Mouse (Mus musculus) embryonic facial prominence, embryonic 13.5 days (tissue): ENCODE measurements around the gene Arhgef28. TPM values are rescaled to one million over a fixed set of nuclear protein-coding genes. Genes with fewer than 3 reads are reported as not detected.

Experiments used
- ATAC-seq: fragments of 200-750 bp; cut with Nextera tagmentation; 2 replicates; pipeline ENCODE4 v1.8.0; 2017; ENCODE audit warnings: low read depth; ENCODE audit not compliant: insufficient number of reproducible peaks, insufficient read depth, low FRiP score, low TSS enrichment
- H3K27ac ChIP-seq: fragments of 300-500 bp; sonication (generic); 2 replicates; pipeline ENCODE4 v1.5.1; 2015; ENCODE audit warnings: moderate library complexity, mild to moderate bottlenecking, inconsistent platforms
- H3K27me3 ChIP-seq: fragments of 300-500 bp; sonication (generic); 2 replicates; pipeline ENCODE4 v1.6.1; 2015; ENCODE audit warnings: mild to moderate bottlenecking, inconsistent platforms
- H3K36me3 ChIP-seq: fragments of 300-500 bp; sonication (generic); 2 replicates; pipeline ENCODE4 v1.6.1; 2015; ENCODE audit warnings: mild to moderate bottlenecking, inconsistent platforms
- H3K4me1 ChIP-seq: fragments of 300-500 bp; sonication (generic); 2 replicates; pipeline ENCODE4 v1.6.1; 2015; ENCODE audit warnings: inconsistent platforms
- H3K4me2 ChIP-seq: fragments of 300-500 bp; sonication (generic); 2 replicates; pipeline ENCODE4 v1.6.1; 2015; ENCODE audit warnings: moderate library complexity, mild to moderate bottlenecking, inconsistent platforms
- H3K4me3 ChIP-seq: fragments of 300-500 bp; sonication (generic); 2 replicates; pipeline ENCODE4 v1.5.1; 2015; ENCODE audit warnings: mild to moderate bottlenecking, inconsistent platforms
- H3K9ac ChIP-seq: fragments of 300-500 bp; sonication (generic); 2 replicates; pipeline ENCODE4 v1.6.1; 2015; ENCODE audit warnings: mild to moderate bottlenecking, inconsistent platforms
- H3K9me3 ChIP-seq: fragments of 300-500 bp; sonication (generic); 2 replicates; pipeline ENCODE4 v1.6.1; 2016; ENCODE audit warnings: inconsistent platforms
- WGBS: fragments of 180-500 bp; shearing (Covaris S2); methylation state at CpG from one replicate; pipeline ENCODE4 v1.1.7; 2015; ENCODE audit warnings: mixed read lengths; 5-methylcytosine and 5-hydroxymethylcytosine counted together
- polyA plus RNA-seq: library from polyadenylated mRNA; unstranded; fragments of >200 nt; fragmentation: Nextera tagmentation; extraction: Ambion mirVana; gene quantifications from 2 replicates; pipeline ENCODE4 v1.2.1, GENCODE M21; 2015

The Arhgef28 gene
- polyA plus RNA-seq, 1 experiment from 2014 or later = 12.9 TPM

- no peak overlapping the region for H3K4me3 ChIP-seq
- no peaks in the 10 kb centered on the region for H3K36me3 ChIP-seq
- WGBS = 95% methylated on average over 10 of the region's 10 CpGs
- no peak overlapping the region for H3K4me2 ChIP-seq
- 0 out of 2 replicates have a peak, but pooled peaks cover 4% of the 10 kb centered on the region for H3K4me1 ChIP-seq
- H3K9me3 ChIP-seq = no peaks in the 10 kb centered on the region
- no peak for ATAC-seq
- no peak overlapping the region for H3K9ac ChIP-seq
- H3K27me3 ChIP-seq = no peaks in the 10 kb centered on the region
- H3K27ac ChIP-seq = no peak overlapping the region
Measured at GRCm38 (mm10) chr13:98008588-98008987, 197.7 kb downstream of the Arhgef28 start.

GRCm38 (mm10) chr13:98005611-98006218 is 200.5 kb downstream of the Arhgef28 start:
- no peak overlapping the region for H3K4me2 ChIP-seq
- 80% methylated on average over 5 of the region's 5 CpGs for WGBS
- H3K9ac ChIP-seq = no peak overlapping the region
- no peaks in the 10 kb centered on the region for H3K9me3 ChIP-seq
- H3K27ac ChIP-seq = no peak overlapping the region
- peaks cover 9% of the 10 kb centered on the region for H3K4me1 ChIP-seq
- H3K36me3 ChIP-seq = no peaks in the 10 kb centered on the region
- H3K4me3 ChIP-seq = no peak overlapping the region
- no peak for ATAC-seq
- no peaks in the 10 kb centered on the region for H3K27me3 ChIP-seq

- H3K9ac ChIP-seq = no peak overlapping the region
- no peak overlapping the region for H3K4me3 ChIP-seq
- H3K4me2 ChIP-seq = no peak overlapping the region
- ATAC-seq = no peak
- WGBS = 79% methylated on average over 2 of the region's 2 CpGs
- H3K27ac ChIP-seq = no peak overlapping the region
- H3K36me3 ChIP-seq = no peaks in the 10 kb centered on the region
- no peaks in the 10 kb centered on the region for H3K27me3 ChIP-seq
- no peaks in the 10 kb centered on the region for H3K9me3 ChIP-seq
- peaks cover 9% of the 10 kb centered on the region for H3K4me1 ChIP-seq
Measured at GRCm38 (mm10) chr13:98004647-98005414, 201.4 kb downstream of the Arhgef28 start.

GRCm38 (mm10) chr13:98003690-98004089 is 202.5 kb downstream of the Arhgef28 start:
- Histone ChIP-seq H3K4me3 (no peak overlapping the region), H3K4me1 (peaks cover 9% of the 10 kb centered on the region), H3K4me2 (no peak overlapping the region), H3K27ac (no peak overlapping the region), H3K9ac (no peak overlapping the region), H3K27me3 (no peaks in the 10 kb centered on the region), H3K36me3 (no peaks in the 10 kb centered on the region), H3K9me3 (no peaks in the 10 kb centered on the region)
- no peak for ATAC-seq
- 49% methylated on average over 7 of the region's 7 CpGs for WGBS

- 84% methylated on average over 5 of the region's 5 CpGs for WGBS
- no peak overlapping the region for H3K27ac ChIP-seq
Measured at GRCm38 (mm10) chr13:98002598-98002997, 203.6 kb downstream of the Arhgef28 start.

GRCm38 (mm10) chr13:98002121-98002520 is 204.1 kb downstream of the Arhgef28 start:
- H3K36me3 ChIP-seq = no peaks in the 10 kb centered on the region
- 34% methylated on average over 2 of the region's 2 CpGs for WGBS
- H3K4me1 ChIP-seq = peaks cover 9% of the 10 kb centered on the region
- no peaks in the 10 kb centered on the region for H3K27me3 ChIP-seq
- H3K4me3 ChIP-seq = no peak overlapping the region
- ATAC-seq = no peak
- peak overlapping the region; percentile 39; the same call in 1 of the 2 replicates for H3K27ac ChIP-seq
- H3K9me3 ChIP-seq = no peaks in the 10 kb centered on the region
- H3K4me2 ChIP-seq = no peak overlapping the region
- H3K9ac ChIP-seq = no peak overlapping the region

More at GRCm38 (mm10) chr13:98002598-98002997, 203.6 kb downstream of the Arhgef28 start:
- no peaks in the 10 kb centered on the region for H3K36me3 ChIP-seq
- peaks cover 9% of the 10 kb centered on the region for H3K4me1 ChIP-seq
- H3K9me3 ChIP-seq = no peaks in the 10 kb centered on the region
- no peak overlapping the region for H3K4me2 ChIP-seq
- H3K9ac ChIP-seq = no peak overlapping the region
- no peaks in the 10 kb centered on the region for H3K27me3 ChIP-seq
- no peak for ATAC-seq
- no peak overlapping the region for H3K4me3 ChIP-seq

GRCm38 (mm10) chr13:98001719-98002118 is 204.5 kb downstream of the Arhgef28 start:
- Histone ChIP-seq H3K4me1 (peaks cover 9% of the 10 kb centered on the region), H3K9me3 (no peaks in the 10 kb centered on the region), H3K4me3 (no peak overlapping the region), H3K36me3 (no peaks in the 10 kb centered on the region), H3K9ac (no peak overlapping the region), H3K27ac (peak overlapping the region; percentile 39; the same call in 1 of the 2 replicates), H3K27me3 (no peaks in the 10 kb centered on the region), H3K4me2 (no peak overlapping the region)
- 83% methylated on average over 11 of the region's 11 CpGs for WGBS
- no peak for ATAC-seq

- Histone ChIP-seq H3K9me3 (no peaks in the 10 kb centered on the region), H3K4me2 (no peak overlapping the region), H3K27me3 (no peaks in the 10 kb centered on the region), H3K9ac (no peak overlapping the region), H3K36me3 (no peaks in the 10 kb centered on the region), H3K4me1 (peaks cover 9% of the 10 kb centered on the region), H3K27ac (no peak overlapping the region), H3K4me3 (no peak overlapping the region)
- ATAC-seq = no peak
- WGBS = 88% methylated on average over 9 of the region's 9 CpGs
Measured at GRCm38 (mm10) chr13:98000841-98001240, 205.4 kb downstream of the Arhgef28 start.

DNA sequence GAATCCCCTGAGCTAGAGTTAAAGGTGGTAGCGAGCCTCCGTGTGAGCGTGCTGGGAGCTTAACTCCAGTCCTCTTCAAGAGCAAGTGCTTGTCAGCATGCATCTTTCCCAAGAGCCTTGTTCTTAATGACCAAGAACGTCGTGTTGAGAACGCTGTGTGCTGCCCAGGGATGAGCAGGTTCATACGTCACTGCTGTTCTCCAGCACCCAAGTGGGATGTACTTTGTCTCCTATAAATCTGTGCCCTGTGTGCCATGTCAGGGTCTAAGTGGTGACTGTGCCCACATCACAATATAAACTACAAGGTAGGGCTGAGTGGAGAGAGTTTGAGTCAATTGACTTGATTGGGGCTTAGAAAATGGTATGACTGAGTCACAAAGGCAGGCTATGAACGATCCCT is 207.1 kb downstream of the Arhgef28 start:
- Histone ChIP-seq H3K4me1 (peaks cover 5% of the 10 kb centered on the region), H3K36me3 (no peaks in the 10 kb centered on the region), H3K4me3 (no peak overlapping the region), H3K27ac (no peak overlapping the region), H3K9ac (no peak overlapping the region), H3K4me2 (no peak overlapping the region), H3K9me3 (no peaks in the 10 kb centered on the region), H3K27me3 (no peaks in the 10 kb centered on the region)
- no peak for ATAC-seq
- 89% methylated on average over 8 of the region's 8 CpGs for WGBS

DNA sequence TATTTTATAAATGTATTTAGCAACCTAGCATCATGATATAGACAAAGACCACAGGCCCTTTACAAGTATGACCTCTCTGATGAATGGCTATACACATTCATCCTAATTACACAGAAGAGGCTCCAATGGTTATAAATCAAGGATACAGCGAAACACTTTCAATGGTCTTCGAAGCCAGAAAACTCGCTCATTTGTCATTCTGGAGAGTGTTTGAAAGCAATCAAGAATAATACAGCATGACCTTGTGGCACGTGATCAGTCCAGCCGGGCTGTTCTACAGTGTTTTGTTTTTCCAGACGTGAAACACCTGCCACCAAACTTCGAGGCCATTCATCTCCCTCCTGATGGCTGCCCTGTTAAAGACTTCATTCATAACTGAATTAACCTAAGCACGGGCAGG is 207.7 kb downstream of the Arhgef28 start:
- no peaks in the 10 kb centered on the region for H3K36me3 ChIP-seq

DNA sequence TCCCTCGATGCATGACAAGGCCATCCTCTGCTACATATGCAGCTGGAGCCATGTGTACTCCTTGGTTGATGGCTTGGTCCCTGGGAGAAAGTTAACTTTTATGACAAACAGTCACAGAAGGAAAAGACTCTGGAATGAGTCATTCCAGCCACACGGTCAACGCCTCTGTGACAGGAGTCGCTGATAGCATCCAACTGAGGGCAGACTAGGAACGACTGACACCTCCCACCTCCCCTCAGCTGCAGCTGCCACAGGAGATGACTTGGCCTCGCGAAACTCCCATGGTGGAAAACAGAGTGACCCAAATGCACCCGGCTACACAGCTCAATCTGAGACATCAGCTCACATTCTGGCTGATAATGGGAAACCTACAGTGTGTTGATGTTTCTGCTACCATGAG is 215.3 kb downstream of the Arhgef28 start:
- Histone ChIP-seq H3K36me3 (no peaks in the 10 kb centered on the region), H3K27ac (no peak overlapping the region), H3K4me3 (no peak overlapping the region), H3K9ac (no peak overlapping the region), H3K9me3 (no peaks in the 10 kb centered on the region), H3K27me3 (no peaks in the 10 kb centered on the region), H3K4me2 (no peak overlapping the region), H3K4me1 (no peaks in the 10 kb centered on the region)
- no peak for ATAC-seq
- 76% methylated on average over 8 of the region's 8 CpGs for WGBS

More for the DNA sequence above, 207.7 kb downstream of the Arhgef28 start:
- no peaks in the 10 kb centered on the region for H3K27me3 ChIP-seq
- no peak overlapping the region for H3K4me3 ChIP-seq
- 67% methylated on average over 8 of the region's 8 CpGs for WGBS
- no peak overlapping the region for H3K27ac ChIP-seq
- peaks cover 5% of the 10 kb centered on the region for H3K4me1 ChIP-seq
- no peak overlapping the region for H3K9ac ChIP-seq
- no peaks in the 10 kb centered on the region for H3K9me3 ChIP-seq
- H3K4me2 ChIP-seq = no peak overlapping the region
- ATAC-seq = no peak

GRCm38 (mm10) chr13:97988796-97989195 is 217.4 kb downstream of the Arhgef28 start:
- H3K36me3 ChIP-seq = no peaks in the 10 kb centered on the region
- H3K9me3 ChIP-seq = no peaks in the 10 kb centered on the region
- H3K4me2 ChIP-seq = no peak overlapping the region
- H3K4me3 ChIP-seq = no peak overlapping the region
- no peak overlapping the region for H3K27ac ChIP-seq
- H3K4me1 ChIP-seq = no peaks in the 10 kb centered on the region
- WGBS = 84% methylated on average over 6 of the region's 6 CpGs
- H3K27me3 ChIP-seq = no peaks in the 10 kb centered on the region
- no peak overlapping the region for H3K9ac ChIP-seq
- no peak for ATAC-seq
